Mouse (Mus musculus) cerebellum, adult 11-12 months (tissue): Measurements from ENCODE around the gene Gm10715.
"Not testable (repeated sequence)": the region's sequence is repeated elsewhere in the genome, so short reads cannot be mapped to it uniquely, and the experiment has no call there.

Experiments
- DNase-seq: peaks from one replicate; pipeline ENCODE4 v3.0.0; 2022

Gm10715 gene

DNA sequence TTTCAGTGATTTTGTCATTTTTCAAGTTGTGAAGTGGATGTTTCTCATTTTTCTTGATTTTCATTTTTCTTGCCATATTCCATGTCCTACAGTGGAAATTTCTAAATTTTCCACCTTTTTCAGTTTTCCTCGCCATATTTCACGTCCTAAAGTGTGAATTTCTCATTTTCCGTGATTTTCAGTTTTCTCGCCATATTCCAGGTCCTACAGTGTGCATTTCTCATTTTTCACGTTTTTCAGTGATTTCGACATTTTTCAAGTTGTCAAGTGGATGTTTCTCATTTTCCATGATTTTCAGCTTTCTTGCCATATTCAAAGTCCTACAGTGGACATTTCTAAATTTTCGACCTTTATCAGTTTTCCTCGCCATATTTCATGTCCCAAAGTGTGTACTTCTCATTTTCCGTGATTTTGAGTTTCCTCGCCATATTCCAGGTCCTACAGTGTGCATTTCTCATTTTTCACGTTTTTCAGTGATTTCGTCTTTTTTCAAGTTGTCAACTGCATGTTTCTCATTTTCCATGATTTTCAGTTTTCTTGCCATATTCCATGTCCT lies 11.7 kb upstream of the Gm10715 start, which contains the start of gene Gm10717:
TSS of gene Gm10717 (plus strand) at position 506 of the 556 bp plus-strand sequence.
- DNase-seq, result peak; percentile 8

DNA sequence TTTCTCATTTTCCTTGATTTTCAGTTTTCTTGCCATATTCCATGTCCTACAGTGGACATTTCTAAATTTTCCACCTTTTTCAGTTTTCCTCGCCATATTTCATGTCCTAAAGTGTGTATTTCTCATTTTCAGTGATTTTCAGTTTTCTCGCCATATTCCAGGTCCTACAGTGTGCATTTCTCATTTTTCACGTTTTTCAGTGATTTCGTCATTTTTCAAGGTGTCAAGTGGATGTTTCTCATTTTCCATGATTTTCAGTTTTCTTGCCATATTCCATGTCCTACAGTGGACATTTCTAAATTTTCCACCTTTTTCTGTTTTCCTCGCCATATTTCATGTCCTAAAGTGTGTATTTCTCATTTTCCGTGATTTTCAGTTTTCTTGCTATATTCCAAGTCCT lies 11.0 kb upstream of the Gm10715 start:
- peak; percentile 32 for DNase-seq

DNA sequence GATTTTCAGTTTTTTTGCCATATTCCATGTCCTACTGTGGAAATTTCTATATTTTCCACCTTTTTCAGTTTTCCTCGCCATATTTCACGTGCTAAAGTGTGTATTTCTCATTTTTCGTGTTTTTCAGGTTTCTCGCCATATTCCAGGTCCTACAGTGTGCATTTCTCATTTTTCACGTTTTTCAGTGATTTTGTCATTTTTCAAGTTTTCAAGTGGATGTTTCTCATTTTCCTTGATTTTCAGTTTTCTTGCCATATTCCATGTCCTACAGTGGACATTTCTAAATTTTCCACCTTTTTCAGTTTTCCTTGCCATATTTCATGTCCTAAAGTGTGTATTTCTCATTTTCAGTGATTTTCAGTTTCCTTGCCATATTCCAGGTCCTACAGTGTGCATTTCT lies 10.5 kb upstream of the Gm10715 start:
- DNase-seq, result not testable (repeated sequence)

DNA sequence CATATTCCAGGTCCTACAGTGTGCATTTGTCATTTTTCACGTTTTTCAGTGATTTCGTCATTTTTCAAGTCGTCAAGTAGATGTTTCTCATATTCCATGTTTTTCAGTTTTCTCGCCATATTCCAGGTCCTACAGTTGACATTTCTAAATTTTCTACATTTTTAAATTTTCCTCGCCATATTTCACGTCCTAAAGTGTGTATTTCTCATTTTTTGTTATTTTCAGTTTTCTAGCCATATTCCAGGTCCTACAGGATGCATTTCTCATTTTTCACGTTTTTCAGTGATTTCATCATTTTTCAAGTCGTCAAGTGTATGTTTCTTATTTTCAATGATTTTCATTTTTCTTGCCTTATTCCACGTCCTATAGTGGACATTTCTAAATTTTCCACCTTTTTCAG lies 9.9 kb upstream of the Gm10715 start:
- DNase-seq, result not testable (repeated sequence)

DNA sequence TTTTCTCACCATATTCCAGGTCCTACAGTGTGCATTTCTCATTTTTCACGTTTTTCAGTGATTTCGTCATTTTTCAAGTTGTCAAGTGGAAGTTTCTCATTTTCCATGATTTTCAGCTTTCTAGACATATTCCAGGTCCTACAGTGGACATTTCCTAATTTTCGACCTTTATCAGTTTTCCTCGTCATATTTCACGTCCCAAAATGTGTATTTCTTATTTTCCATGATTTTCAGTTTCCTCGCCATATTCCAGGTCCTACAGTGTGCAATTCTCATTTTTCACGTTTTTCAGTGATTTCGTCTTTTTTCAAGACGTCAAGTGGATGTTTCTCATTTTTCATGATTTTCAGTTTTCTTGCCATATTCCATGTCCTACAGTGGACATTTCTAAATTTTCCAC lies 9.5 kb upstream of the Gm10715 start:
- not testable (repeated sequence) for DNase-seq

DNA sequence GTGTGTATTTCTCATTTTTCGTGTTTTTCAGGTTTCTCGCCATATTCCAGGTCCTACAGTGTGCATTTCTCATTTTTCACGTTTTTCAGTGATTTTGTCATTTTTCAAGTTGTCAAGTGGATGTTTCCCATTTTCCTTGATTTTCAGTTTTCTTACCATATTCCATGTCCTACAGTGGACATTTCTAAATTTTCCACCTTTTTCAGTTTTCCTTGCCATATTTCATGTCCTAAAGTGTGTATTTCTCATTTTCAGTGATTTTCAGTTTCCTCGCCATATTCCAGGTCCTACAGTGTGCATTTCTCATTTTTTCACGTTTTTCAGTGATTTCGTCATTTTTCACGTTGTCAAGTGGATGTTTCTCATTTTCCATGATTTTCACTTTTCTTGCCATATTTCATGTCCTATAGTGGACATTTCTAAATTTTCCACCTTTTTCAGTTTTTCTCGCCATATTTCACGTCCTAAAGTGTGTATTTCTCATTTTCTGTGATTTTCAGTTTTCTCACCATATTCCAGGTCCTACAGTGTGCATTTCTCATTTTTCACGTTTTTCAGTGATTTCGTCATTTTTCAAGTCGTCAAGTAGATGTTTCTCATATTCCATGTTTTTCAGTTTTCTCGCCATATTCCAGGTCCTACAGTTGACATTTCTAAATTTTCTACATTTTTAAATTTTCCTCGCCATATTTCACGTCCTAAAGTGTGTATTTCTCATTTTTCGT lies 7.2 kb upstream of the Gm10715 start:
- not testable (repeated sequence) for DNase-seq

DNA sequence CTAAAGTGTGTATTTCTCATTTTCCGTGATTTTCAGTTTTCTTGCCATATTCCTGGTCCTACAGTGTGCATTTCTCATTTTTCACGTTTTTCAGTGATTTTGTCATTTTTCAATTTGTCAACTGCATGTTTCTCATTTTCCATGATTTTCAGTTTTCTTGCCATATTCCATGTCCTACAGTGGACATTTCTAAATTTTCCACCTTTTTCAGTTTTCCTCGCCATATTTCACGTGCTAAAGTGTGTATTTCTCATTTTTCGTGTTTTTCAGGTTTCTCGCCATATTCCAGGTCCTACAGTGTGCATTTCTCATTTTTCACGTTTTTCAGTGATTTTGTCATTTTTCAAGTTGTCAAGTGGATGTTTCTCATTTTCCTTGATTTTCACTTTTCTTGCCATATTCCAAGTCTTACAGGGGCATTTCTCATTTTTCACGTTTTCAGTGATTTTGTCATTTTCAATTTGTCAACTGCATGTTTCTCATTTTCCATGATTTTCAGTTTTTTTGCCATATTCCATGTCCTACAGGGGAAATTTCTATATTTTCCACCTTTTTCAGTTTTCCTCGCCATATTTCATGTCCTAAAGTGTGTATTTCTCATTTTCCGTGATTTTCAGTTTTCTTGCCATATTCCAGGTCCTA lies 5.9 kb upstream of the Gm10715 start:
- not testable (repeated sequence) for DNase-seq

DNA sequence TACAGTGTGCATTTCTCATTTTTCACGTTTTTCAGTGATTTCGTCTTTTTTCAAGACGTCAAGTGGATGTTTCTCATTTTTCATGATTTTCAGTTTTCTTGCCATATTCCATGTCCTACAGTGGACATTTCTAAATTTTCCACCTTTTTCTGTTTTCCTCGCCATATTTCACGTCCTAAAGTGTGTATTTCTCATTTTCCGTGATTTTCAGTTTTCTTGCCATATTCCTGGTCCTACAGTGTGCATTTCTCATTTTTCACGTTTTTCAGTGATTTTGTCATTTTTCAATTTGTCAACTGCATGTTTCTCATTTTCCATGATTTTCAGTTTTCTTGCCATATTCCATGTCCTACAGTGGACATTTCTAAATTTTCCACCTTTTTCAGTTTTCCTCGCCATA lies 2.4 kb upstream of the Gm10715 start, which contains the start of gene Gm17535:
TSS of gene Gm17535 (plus strand) at position 301 of the 400 bp plus-strand sequence.
- not testable (repeated sequence) for DNase-seq

DNA sequence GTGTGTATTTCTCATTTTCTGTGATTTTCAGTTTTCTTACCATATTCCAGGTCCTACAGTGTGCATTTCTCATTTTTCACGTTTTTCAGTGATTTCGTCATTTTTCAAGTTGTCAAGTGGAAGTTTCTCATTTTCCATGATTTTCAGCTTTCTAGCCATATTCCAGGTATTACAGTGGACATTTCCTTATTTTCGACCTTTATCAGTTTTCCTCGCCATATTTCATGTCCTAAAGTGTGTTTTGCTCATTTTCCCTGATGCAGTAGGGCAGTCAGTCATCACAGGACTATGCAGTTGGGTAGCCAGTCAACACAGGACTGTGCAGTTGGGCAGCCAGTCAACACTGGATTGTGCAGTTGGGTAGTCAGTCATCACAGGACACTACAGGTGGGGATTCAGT lies 1.5 kb downstream of the Gm10715 start:
- not testable (repeated sequence) for DNase-seq
